Mouse (Mus musculus) c-Kit-negative CD71-positive TER-119-positive erythroid progenitor cells, embryonic 14.5 days (primary cell): ENCODE data around the gene Ywhag.
A peak's percentile ranks its signal among the peaks of the same experiment; 100 is the strongest.

Experiments
- DNase-seq: peaks from one replicate; pipeline ENCODE4 v3.0.0-alpha.2; 2013; ENCODE audit warnings: low read depth, low spot score

The Ywhag gene

DNA sequence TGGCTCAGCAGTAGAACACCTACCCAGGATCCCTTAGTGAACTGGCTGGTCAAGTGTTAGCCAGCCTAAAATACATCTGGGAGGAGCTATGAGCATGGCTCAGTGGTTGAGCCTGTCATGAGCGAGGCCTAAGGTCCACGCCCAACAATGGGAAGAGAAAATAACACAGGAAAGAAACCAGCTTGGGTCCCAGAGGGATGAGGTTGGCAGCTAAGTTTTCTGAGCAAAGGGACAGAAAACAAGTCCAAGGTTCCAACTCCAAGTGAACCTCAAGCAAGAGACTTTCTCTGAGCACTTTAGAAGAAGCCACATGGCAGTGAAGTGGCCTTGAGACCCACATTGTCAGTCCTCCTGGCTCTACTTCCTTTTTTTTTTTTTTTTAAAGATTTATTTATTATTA lies 17.2 kb upstream of the Ywhag start:
- no peak for DNase-seq

DNA sequence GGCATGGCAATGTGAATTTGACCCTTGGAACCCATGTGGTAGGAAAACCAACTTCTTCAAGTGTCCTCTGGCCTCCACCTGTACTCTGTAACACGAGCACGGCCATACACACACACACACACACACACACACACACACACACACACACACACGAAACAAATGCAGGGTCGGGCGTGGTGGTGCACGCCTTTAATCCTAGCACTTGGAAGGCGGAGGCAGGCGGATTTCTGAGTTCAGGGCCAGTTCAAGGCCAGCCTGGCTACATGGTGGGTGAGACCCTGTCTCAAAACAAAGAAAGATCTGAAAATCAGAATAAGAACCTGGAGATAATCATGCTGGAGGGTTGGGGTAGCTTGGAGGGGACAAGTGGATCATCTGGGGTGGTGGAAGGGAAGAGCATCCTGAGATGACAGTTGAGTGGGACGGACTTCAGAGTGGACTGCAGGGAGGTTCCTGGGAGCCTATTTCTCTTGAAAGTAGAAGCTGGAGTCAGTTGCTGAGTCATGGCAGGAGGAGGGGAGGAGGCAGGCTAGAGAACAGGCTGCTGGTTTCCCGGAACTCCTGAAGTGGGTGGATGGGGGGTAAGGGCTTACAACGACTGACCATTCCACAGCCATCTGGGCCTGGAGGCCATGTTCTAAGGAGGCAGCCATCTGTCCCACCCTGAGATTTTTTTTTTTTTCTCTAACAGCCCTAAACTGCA lies 16.4 kb upstream of the Ywhag start:
- DNase-seq = peak; percentile 73

DNA sequence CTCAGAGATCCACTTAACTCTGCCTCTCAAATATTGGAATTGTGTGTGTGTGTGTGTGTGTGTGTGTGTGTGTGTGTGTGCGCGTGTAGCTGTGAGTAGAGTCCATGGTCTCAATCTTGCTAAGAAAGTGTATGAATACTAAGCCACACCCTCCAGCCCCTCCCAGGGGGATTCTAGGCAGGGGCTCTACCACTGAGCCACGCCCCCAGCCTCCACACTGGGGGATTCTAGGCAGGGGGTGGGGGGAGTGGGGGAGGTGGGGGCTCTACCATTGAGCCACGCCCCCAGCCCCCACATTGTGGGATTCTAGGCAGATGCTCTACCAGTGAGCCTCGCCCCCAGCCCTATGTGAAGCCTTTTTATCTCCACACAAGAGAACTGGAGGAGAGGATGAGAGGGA lies 12.2 kb upstream of the Ywhag start:
- DNase-seq = no peak

DNA sequence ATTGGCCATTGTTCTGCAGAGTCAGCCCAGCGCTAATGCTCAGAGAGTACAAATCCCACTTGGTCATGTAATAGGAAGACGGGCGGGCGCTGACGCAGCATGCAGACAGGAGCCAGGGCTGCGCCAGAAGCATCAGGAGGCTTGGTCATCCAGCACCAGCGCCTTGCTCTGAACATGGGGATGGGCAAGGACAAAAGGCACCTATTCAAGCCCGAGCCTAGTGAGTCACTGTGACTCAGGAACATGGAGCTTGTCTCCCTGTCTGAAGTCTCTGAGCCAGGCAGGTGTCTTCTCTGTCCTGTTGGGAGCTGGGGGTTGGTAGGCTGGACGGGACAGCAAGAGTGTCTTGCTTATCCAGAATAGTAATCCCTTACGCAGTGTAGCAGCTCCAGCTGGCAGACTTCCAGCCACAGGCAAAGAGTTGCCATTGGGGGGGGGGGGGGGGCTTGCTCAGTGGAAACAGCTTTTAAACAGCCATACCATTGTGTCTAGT lies 11.5 kb upstream of the Ywhag start:
- no peak for DNase-seq

DNA sequence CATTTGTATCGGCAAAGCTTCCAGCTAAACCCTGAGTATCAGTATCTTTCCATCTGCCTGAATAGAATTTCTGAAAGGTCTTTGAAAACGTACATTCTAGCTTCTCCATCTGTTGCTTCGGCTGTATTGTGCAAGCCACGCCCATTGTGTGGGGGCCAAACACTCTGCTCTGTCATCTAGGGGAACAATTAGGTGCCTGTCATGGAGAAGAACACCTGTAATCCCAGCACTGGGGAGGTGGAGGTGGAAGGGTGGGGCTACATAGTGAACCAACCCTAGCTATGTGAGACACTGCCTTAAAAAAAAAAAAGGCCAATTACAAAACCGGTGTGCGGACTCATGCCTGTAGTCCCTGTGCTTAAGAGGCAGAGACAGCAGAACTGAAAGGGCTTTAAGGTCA lies 8.3 kb upstream of the Ywhag start:
- no peak for DNase-seq

DNA sequence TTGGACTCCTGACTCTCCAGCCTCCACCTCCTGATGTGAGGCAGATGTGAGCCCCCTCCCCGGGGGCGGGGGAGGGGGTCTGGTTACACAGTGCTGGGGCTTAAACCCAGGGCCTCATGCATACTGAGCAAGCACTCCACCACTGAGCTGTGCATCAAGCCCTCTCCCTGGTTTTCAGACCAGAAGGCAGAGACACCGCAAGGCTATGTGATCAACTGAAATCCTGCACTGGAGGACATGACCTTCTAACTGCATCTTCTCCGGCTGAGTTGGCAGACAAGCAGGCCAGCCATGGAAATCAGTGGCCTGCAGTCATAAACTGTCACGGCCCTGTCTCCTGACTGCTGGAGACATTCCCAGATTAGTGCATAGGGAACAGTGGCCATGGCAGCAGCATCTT lies 6.2 kb upstream of the Ywhag start:
- DNase-seq = no peak

DNA sequence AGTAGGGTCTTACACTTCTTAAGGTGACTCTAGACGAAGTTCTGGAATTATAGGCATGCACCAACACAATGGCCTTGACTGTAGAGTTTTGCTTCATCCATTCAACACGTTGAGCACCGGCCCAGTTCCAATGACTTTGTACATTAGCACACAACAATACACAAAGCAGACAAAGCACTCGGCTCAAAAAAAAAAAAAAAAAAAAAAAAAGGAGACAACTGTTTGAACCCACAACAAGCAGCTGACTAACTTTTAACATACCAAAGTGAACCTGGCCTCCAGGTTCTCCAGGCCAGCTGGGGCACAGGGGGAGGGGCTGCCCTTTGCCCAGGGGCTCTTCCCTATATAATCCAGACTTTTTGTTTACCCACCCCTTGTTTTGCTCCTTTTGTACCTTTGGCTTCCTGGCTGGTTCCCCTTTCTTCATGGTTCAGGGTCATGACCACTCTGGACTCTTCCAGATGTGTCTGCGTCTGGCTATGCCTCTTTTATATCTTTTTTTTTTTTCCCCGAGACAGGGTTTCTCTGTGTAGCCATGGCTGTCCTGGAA lies 1.3 kb upstream of the Ywhag start:
- no peak for DNase-seq

DNA sequence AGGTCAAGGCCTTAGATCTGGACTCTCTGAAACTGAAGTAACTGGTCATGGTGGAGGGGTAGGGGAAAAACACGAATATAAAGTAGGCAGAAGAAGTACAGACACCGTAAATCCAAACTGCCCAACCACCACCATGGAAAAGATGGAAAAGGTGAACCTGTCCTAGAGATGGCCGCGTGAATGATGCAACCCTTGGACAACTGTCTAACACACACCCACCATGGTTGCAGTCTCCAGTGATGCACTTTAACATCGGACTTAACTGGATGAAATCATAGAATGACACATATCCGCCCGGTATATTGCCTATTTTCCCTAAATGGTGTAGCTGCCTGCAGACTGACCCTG lies 734 bp upstream of the Ywhag start:
- DNase-seq = no peak

DNA sequence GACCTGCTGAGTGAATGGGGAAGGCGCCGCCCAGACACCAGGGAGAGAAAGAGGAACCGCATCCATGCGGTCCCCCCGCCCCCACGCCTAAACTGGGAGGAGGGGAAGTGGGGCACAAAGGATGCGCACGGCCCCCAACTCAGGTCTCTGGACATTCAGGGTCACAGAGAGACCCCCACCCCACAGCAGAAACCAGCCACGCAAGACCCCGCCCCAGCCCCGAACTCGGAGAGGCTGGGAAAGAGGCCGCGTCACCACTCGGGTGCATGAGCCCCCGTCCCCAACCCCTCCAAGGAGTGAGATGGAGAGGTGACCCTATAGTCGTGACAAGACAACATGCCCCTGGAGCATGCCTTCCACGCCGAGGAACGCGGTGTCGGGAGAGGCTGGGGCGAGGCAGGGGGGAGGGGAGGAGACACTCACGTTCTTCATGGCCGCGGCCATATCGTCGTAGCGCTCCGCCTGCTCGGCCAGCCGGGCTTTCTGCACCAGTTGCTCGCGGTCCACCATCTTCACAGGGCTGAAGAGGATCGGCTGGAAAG lies 445 bp downstream of the Ywhag start:
- peak; percentile 22 for DNase-seq

DNA sequence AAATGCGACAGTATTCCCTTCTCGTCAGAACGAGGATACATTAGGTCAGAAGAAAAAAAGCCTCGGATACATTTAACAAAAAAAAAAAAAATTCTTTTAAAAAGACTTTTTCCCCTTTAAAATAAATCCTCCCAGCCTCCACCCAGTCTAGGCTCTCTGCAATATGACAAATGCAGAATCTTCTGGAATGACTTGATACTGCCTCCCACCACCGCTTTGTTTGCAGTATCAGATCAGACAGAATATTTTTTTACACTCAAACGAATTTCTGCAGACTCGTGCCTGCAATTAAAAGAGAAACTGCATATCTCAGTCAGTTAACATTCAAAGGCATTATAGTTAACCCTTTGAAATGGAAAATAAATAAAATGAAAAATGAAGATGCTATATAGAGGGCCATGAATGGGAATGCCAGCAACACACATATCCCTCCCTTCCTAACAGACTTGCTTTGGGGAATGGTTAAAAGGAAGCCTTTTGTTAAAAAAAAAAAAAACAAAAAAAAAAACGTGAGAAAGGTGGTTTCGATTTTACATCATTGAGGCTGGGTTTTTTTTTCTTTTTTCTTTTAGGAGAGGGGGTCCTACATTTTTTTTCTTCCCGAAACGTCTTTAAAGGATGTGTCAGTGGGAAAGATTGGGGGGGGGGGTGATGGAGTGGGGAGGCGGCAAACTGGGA lies 1.1 kb downstream of the Ywhag start:
- DNase-seq = no peak

DNA sequence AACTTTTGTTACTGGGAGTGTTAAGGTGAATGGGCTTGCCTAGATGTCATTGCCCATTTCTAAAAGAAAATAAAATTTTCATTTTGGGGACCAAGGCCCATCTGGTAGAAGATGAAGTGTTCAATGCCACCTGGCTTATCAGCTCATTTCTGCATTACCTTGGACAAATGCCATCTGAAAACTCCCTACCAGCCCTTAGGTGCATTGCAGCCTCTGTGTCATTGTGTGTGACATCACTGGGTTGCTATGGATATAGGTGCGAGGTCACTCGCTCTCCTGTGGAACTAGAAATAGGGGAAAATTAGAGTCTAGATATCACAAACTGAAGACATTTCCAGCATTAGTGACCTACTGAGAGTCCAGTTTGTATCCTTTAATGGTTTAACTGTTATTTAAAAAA lies 2.1 kb downstream of the Ywhag start:
- DNase-seq = no peak

DNA sequence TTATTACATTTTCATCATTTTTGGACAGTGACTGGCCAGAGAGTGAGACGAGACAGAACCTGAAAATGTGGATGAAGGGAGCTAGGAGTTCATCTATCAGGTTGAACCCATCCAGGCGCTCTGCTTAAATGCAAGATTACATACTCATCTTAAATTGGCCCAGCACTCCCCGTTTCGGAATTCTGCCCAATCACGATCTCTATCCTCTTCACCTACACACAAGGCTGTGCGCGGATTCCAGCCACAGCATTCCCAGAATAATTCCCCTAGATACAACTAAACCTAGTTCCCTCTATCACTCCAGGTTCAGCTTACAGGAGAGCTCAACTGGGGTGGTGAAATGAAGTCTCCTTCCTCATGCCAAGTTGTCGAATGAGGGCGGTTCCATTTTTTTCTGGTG lies 2.9 kb downstream of the Ywhag start:
- DNase-seq = no peak

DNA sequence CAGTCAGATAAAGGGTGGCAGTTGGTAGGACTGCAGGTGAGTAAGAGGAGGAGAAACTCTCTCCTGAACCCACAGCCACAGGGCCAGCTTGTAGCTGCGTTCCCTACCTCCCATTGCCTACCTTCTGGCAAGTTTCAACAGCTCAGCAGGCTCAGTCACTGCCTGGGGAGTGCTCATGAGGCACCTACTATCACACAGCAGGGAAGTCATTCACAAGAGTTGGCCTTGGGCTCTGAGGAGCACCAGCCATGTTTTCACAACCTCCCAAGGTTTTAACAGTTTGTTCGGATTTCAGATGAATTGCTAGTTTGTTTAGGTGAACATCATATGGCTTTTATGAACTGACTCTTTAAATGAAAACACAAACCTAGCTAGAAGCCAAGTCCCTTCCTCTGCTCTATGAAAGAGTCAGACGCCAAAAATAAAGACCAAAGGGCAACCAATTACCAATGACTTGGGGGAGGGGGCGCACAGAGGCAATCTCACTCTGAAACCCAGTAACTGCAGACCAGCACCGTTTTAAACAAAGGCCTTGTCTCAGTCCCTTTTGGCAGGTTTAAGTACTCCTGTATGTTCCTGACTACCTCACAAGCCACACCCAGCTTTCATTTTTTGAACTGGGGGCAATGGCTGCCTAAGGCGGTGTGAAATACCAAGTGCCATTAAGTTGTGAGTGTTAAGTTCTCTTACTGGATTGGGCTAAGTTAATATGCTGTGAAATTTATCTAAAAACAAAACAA lies 4.6 kb downstream of the Ywhag start:
- DNase-seq = no peak

DNA sequence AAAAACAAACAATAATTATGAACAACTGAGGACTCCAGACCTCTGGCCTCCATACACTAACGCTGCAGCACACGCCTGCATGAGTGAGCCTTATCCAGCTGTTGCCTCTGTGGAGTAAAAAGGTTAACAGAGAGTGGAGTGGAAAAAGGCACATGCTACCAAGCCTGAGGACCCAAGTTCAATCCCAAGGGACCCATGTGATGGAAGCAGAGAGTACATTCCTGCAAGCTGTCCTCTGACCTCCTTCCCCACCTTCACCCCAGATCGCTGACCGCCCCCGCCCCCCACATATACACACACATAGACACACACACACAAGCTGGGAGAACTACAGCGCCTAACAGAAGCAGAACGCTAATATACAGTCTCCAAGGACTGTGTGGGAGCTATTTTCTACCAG lies 10.5 kb downstream of the Ywhag start:
- no peak for DNase-seq

DNA sequence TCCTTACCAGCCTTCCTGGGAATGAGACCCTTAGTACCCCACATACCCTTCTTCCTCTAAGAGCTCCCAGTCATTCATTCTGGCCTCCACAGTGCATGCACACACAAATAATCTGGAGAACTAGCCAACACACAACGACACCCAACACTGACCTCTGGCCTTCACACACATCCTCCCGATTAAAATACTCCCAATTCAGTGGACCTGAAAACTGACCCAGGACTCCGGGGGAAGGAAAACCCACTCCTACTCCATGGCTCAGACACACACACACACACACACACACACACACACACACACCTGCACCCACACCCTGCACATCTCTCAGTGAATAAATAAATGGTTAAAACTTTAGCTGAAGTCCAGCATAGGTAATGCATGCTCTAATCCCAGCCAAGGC lies 14.5 kb downstream of the Ywhag start:
- no peak for DNase-seq

DNA sequence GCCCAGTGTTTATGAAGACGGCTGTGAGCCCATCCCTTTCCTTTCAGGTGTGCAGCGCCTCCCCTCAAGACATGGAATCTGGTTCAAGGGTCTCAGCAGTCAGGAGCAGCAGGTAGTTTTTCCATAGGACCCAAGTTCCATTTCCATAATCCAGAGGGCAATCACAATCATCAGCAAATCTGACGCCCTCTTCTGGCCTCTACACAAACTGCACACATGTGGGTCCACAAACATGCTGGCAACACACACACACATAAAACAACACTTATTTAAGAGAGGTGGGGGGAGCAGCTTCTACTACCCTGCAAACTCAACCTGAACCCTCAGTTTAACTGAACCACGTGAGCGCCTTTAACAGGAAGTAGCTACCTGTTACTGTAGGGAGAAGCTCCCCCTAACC lies 15.8 kb downstream of the Ywhag start:
- no peak for DNase-seq

DNA sequence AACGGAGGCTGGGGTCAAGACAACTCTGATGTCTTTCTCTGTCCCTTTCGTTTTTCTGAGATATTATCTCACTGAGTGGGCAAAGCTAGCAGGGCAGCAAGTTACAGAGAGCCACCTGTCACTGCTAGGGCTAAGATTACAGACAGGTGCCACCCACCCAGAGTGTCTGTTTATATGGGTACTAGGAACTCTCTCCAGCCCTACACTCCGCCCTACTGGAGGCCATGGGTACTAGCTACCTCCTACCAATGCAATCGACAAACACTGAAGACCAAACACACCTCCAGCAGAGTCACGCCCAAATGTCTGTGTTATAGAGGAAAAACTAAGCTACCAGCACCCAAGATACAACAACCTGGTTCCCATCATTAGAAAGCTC lies 16.4 kb downstream of the Ywhag start:
- no peak for DNase-seq

DNA sequence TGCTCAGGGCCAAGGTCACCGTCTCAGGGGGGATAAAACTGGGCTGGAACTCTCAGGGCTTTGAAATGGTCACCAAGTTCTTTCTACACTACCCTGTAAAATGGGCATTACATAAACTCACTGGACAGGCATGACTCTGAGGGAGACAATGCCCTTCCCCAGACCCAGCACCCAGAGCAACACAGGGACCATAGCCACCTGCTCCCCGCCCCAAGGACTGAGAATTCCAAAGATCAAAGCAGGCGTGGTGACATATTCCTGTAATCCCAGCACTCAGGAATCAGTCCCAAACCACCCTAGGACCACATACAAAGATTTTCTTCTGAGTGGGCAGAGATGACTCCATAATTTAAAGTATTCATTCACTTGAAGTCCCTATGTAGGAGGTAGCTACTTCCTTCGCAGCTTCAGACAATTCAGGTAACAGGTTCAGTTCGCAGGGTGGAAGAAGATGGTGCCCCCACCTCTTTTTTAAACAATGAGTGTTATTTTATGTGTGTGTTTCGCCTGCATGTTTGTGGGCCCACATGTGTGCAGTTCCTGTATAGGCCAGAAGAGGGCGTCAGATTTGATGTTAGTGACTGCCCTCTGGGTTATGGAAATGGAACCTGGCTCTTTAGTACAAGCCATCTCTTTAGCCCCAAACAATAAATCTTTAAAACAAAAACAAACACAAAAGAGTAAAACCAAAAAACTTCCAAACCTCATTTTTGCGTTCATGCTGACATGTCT lies 16.9 kb downstream of the Ywhag start:
- no peak for DNase-seq

DNA sequence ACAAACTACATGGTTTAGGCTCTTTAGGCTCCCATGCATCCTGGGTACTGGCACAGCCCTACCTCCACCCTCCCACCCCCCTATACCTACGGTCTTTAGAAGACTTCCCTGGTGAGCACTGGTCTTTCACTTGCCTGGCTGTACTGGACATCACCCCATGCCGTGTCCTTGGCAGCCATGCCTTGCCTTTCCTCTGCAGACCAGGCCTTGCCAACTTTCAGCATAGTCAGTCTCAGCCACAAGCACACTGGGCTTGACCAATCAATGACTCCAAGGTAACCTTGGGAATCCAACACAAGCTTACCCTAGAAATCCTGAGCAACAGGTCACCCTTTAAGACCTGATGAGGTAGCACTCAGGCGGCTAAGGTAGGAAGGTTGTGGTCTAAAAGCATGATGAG lies 17.8 kb downstream of the Ywhag start:
- DNase-seq = no peak

DNA sequence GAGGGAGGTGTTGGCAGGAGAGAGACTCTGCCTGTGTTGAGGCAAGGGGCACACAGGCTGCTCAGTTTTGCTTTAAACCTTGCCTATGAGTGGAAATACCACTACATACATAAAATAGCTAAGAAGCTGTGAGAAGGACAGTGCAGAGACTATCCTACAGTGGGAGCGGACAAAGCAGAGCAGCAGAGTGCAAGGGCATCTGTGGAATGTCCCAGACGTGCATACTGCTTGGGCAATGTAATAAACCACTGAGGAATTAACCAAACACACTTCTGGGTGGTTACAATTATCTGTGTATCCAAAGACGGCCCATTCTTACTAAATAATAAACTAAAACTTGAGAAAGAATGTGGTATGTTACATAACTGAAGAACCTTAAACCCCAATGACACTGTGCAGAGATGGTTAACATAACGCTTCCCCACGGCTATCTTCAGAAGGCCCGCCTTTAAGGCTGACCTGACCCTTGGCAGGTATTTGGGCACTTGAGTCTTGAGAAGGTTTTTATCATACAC lies 18.3 kb downstream of the Ywhag start:
- no peak for DNase-seq

DNA sequence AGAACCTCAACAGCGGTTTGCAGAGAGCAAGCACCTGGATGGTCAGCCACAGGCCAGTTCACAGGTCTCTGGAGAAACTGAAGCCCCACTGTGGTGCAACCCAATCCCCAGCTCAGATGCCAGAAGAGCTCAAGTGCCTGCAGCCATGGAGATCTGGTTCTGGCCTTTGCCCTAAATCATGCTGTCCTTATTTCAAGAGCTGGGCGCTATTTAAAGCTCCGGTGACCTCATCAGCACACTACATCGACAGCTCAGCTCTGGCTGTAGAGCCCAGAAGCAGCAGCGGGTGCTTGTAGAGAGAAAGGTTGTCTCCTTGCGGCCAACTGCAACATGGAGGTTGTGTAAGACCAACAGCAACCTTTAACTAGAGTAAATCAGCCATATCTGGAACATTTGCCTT lies 20.3 kb downstream of the Ywhag start:
- DNase-seq = no peak

DNA sequence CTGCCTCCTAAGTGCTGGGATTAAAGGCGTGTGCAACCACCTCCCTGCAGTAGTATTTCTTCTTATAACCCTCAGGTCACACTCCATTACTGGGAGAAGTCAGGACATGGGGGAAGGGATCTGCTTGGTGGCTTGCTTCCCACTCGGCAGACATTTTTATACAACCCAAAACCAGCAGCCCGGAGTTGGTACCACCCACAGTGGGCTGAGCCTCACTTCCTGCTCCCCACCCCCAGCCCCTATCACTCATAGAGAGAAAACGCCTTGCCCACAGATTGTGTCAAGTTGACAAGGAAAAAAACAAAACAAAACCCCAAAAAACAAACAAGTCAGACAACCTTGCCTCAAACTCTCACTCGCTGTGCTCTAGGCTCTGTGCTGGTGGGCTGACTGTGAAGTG lies 21.2 kb downstream of the Ywhag start:
- no peak for DNase-seq
